Mouse (Mus musculus): ENCODE results near the gene Ccdc121. TPM values are rescaled to one million over a fixed set of nuclear protein-coding genes. Genes with fewer than 3 reads are reported as not detected.

The Ccdc121 gene
- polyA plus RNA-seq, 1 experiment from 2014 or later: not detected

GRCm38 (mm10) chr1:181503471-181503870 lies 7.8 kb downstream of the Ccdc121 start:
- Histone ChIP-seq H3K4me3 (no peak overlapping the region), H3K4me1 (0 out of 2 replicates have a peak, but pooled peaks cover 3% of the 10 kb centered on the region), H3K9ac (no peak overlapping the region), H3K36me3 (no peaks in the 10 kb centered on the region), H3K27me3 (no peaks in the 10 kb centered on the region), H3K4me2 (no peak overlapping the region), H3K9me3 (no peaks in the 10 kb centered on the region), H3K27ac (no peak overlapping the region)
- no peak for ATAC-seq (ENCODE audit: insufficient number of reproducible peaks, insufficient read depth, low FRiP score, low TSS enrichment, low read depth)
- WGBS: 91% methylated on average over 2 of the region's 2 CpGs

- no peaks in the 10 kb centered on the region for H3K9me3 ChIP-seq
- no peak overlapping the region for H3K4me3 ChIP-seq
- no peak overlapping the region for H3K9ac ChIP-seq
- no peak for ATAC-seq (ENCODE audit: insufficient number of reproducible peaks, insufficient read depth, low FRiP score, low TSS enrichment, low read depth)
- no peaks in the 10 kb centered on the region; the same call in 1 of the 2 replicates for H3K27me3 ChIP-seq
- WGBS: 83% methylated on average over 5 of the region's 5 CpGs
- no peak overlapping the region for H3K27ac ChIP-seq
- no peaks in the 10 kb centered on the region for H3K36me3 ChIP-seq
- H3K4me1 ChIP-seq: 0 out of 2 replicates have a peak, but pooled peaks cover 5% of the 10 kb centered on the region
- no peak overlapping the region for H3K4me2 ChIP-seq
Observed at GRCm38 (mm10) chr1:181484696-181485095, 26.6 kb downstream of the Ccdc121 start.

DNA sequence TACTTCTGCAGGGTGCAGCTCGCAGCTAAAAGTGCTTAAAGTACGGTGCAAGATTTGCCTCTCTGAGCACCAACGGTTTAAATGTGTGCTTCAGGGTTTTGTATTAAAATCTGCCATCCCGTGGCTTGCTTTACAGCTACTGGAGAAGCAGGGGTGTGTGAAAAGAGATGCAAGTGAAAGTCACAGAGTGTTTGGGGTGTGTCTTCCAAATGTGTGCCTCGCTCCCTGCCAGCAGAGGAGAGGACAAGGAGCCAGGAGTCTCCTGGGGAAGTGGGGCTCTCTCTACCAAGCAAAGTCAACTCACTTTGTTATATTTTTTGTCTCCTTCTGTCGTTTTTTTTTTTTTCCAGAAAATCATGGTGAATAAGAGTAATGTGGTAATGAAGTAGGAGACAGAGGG lies 34.7 kb downstream of the Ccdc121 start:
- Histone ChIP-seq H3K9me3 (peaks cover 3% of the 10 kb centered on the region), H3K4me3 (no peak overlapping the region), H3K27ac (no peak overlapping the region), H3K27me3 (no peaks in the 10 kb centered on the region), H3K36me3 (no peaks in the 10 kb centered on the region), H3K4me2 (no peak overlapping the region), H3K4me1 (no peaks in the 10 kb centered on the region), H3K9ac (no peak overlapping the region)
- ATAC-seq (ENCODE audit: insufficient number of reproducible peaks, insufficient read depth, low FRiP score, low TSS enrichment, low read depth): no peak
- 67% methylated on average over 6 of the region's 6 CpGs for WGBS

DNA sequence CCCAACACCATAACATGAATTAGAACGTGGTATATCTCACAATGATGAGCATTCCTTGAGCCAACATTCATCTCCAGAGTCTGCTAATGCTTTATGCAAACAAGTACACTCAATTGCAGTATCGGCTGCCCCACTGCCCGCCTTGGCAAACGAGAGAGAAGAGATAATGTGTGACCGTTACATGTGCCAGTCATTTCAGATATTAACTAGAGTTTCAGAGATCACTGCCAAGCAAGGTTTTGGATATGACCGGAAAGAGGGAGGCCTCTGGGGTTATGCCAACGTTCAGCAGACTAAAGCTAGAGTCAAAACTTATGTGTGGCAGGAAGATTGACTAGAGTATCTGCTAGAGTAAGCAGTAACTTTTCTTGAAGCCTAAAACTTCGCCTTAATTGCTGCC lies 35.1 kb downstream of the Ccdc121 start:
- no peaks in the 10 kb centered on the region for H3K36me3 ChIP-seq
- H3K9ac ChIP-seq: no peak overlapping the region

GRCm38 (mm10) chr1:181469415-181469814 lies 41.8 kb downstream of the Ccdc121 start:
- ATAC-seq (ENCODE audit: insufficient number of reproducible peaks, insufficient read depth, low FRiP score, low TSS enrichment, low read depth): no peak
- H3K9me3 ChIP-seq: peaks cover 11% of the 10 kb centered on the region
- 61% methylated on average over 8 of the region's 8 CpGs for WGBS
- no peaks in the 10 kb centered on the region for H3K36me3 ChIP-seq
- H3K4me1 ChIP-seq: peaks cover 13% of the 10 kb centered on the region
- H3K4me2 ChIP-seq: no peak overlapping the region
- no peak overlapping the region for H3K4me3 ChIP-seq
- H3K27ac ChIP-seq: no peak overlapping the region
- H3K27me3 ChIP-seq: no peaks in the 10 kb centered on the region
- H3K9ac ChIP-seq: no peak overlapping the region

More for the DNA sequence above, 35.1 kb downstream of the Ccdc121 start:
- 78% methylated on average over 8 of the region's 8 CpGs for WGBS
- Histone ChIP-seq H3K27me3 (no peaks in the 10 kb centered on the region), H3K27ac (no peak overlapping the region), H3K4me1 (no peaks in the 10 kb centered on the region), H3K9me3 (peaks cover 7% of the 10 kb centered on the region), H3K4me2 (no peak overlapping the region), H3K4me3 (no peak overlapping the region)
- no peak for ATAC-seq (ENCODE audit: insufficient number of reproducible peaks, insufficient read depth, low FRiP score, low TSS enrichment, low read depth)

- H3K27ac ChIP-seq: no peak overlapping the region
- WGBS: 85% methylated on average over 6 of the region's 6 CpGs
- H3K4me2 ChIP-seq: no peak overlapping the region
Observed at GRCm38 (mm10) chr1:181467321-181467670, 44.0 kb downstream of the Ccdc121 start.

GRCm38 (mm10) chr1:181466601-181467320 lies 44.5 kb downstream of the Ccdc121 start:
- H3K27ac ChIP-seq: no peak overlapping the region
- 74% methylated on average over 17 of the region's 17 CpGs for WGBS
- H3K9ac ChIP-seq: no peak overlapping the region
- no peak overlapping the region for H3K4me2 ChIP-seq
- no peak overlapping the region for H3K4me3 ChIP-seq
- ATAC-seq (ENCODE audit: insufficient number of reproducible peaks, insufficient read depth, low FRiP score, low TSS enrichment, low read depth): no peak
- peaks cover 10% of the 10 kb centered on the region for H3K9me3 ChIP-seq
- H3K4me1 ChIP-seq: peaks cover 19% of the 10 kb centered on the region
- no peaks in the 10 kb centered on the region for H3K27me3 ChIP-seq
- H3K36me3 ChIP-seq: no peaks in the 10 kb centered on the region

More at GRCm38 (mm10) chr1:181467321-181467670, 44.0 kb downstream of the Ccdc121 start:
- no peak overlapping the region for H3K9ac ChIP-seq
- no peaks in the 10 kb centered on the region for H3K36me3 ChIP-seq
- no peak overlapping the region for H3K4me3 ChIP-seq
- ATAC-seq (ENCODE audit: insufficient number of reproducible peaks, insufficient read depth, low FRiP score, low TSS enrichment, low read depth): no peak
- peaks cover 13% of the 10 kb centered on the region for H3K4me1 ChIP-seq
- no peaks in the 10 kb centered on the region for H3K27me3 ChIP-seq
- H3K9me3 ChIP-seq: peaks cover 11% of the 10 kb centered on the region

DNA sequence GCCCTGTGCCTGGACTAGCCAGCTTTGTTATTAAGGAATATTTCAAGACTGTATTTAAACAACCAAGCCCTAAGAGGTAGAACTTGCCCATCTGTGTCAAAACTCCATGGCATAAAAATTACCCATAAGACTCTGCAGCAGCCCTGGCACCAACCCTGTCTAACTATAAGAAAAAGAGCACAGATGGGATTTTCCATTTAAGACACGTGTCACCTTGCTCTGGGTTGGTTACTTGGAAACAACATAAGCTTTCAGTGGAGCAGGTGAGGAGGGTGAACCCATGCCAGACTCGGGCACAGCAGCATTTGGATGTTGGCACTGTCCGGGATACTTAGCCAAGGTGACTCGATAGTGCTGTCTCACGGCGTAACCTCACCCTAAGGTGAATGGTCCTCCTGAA lies 45.2 kb downstream of the Ccdc121 start:
- 87% methylated on average over 6 of the region's 6 CpGs for WGBS
- H3K4me2 ChIP-seq: no peak overlapping the region
- no peaks in the 10 kb centered on the region for H3K36me3 ChIP-seq
- no peak for ATAC-seq (ENCODE audit: insufficient number of reproducible peaks, insufficient read depth, low FRiP score, low TSS enrichment, low read depth)
- H3K4me3 ChIP-seq: no peak overlapping the region
- H3K27me3 ChIP-seq: no peaks in the 10 kb centered on the region
- peaks cover 3% of the 10 kb centered on the region; the same call in 1 of the 2 replicates for H3K9me3 ChIP-seq
- no peak overlapping the region for H3K9ac ChIP-seq
- H3K4me1 ChIP-seq: peaks cover 24% of the 10 kb centered on the region
- H3K27ac ChIP-seq: no peak overlapping the region

DNA sequence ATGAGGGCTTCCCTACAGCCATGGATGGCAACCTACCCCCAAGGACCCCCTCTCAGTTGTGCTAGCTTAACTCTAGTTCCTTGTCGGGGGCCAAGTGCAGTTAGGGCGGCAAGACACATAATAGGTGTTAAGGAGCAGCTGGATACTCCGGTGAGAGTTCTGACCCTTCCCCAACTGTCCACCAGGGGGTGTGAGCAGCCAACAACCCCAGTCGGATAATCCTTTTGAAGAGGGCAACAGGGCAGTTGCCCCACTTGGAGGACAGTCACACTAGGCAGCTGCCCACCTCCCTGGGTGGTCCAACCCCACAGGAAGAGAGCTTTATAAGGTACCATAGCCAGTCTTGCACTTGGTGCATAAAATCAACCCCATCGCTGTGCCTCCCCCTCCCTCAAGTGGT lies 46.2 kb downstream of the Ccdc121 start:
- peaks cover 24% of the 10 kb centered on the region for H3K4me1 ChIP-seq
- no peak overlapping the region for H3K4me3 ChIP-seq
- H3K27me3 ChIP-seq: no peaks in the 10 kb centered on the region
- no peaks in the 10 kb centered on the region for H3K9me3 ChIP-seq
- no peak overlapping the region for H3K4me2 ChIP-seq
- WGBS: 53% methylated on average over 5 of the region's 5 CpGs
- ATAC-seq (ENCODE audit: insufficient number of reproducible peaks, insufficient read depth, low FRiP score, low TSS enrichment, low read depth): no peak
- H3K9ac ChIP-seq: no peak overlapping the region
- no peak overlapping the region for H3K27ac ChIP-seq
- no peaks in the 10 kb centered on the region for H3K36me3 ChIP-seq

DNA sequence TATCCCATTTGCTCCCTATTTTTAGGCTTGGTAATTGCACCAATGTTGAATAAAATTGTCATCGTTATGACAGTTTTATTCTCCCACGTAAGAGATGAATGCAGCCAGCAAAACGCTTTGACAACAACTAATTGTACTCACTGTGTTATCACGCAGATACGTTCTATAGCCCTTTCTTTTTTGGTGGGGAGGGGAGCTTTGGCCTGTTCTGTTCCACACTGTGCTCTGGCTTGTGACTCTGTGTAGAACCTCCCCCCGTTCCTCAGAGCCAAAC lies 48.4 kb downstream of the Ccdc121 start:
- no peak overlapping the region for H3K9ac ChIP-seq
- 77% methylated on average over 6 of the region's 6 CpGs for WGBS
- ATAC-seq (ENCODE audit: insufficient number of reproducible peaks, insufficient read depth, low FRiP score, low TSS enrichment, low read depth): no peak

DNA sequence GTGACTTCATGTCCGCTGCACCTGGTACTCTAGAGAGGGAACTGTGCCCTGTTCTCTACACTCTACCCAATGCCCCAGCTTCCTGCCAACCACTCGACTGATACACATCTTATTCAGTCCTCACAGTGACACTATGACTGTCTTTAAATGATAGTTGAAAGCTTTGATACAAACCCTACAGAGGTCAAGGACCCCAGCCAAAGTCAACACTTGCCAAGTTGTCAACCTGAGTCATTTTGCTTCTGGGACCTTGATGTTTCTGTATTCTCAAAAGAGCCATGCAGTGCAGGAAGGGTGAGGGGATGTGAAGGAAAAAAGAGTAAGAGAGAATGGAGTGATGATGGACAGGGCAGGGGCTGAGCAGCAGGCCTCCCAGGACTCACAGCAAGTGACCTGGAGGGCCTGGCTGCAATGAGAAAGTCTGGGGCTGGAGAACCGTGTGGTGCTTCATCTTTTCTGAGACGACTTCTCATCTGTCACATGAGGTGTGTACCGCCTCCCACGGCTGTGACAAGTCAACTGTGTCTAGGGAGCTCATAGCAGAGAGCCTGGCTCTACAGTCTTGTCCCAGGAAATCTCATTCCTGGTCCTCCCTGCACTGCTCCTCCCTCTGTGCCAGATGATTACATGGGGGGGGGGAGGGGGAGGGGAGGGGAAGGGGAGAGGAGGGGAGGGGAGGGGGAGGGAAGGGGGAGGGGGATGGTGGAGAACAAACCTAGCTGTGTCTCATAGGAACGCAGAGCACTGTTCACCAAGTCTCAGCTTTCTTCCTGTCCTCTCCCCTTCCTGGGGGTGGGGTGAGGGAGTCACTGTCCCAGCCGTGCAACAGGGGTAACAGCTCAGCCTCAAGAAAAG lies 49.0 kb downstream of the Ccdc121 start:
- WGBS: 57% methylated on average over 8 of the region's 8 CpGs
- Histone ChIP-seq H3K9me3 (no peaks in the 10 kb centered on the region), H3K36me3 (no peaks in the 10 kb centered on the region), H3K9ac (no peak overlapping the region), H3K27ac (0 out of 2 replicates have a peak overlapping the region, but pooled peaks have one; percentile 22), H3K27me3 (no peaks in the 10 kb centered on the region), H3K4me3 (no peak overlapping the region), H3K4me2 (no peak overlapping the region), H3K4me1 (peaks cover 24% of the 10 kb centered on the region)
- no peak for ATAC-seq (ENCODE audit: insufficient number of reproducible peaks, insufficient read depth, low FRiP score, low TSS enrichment, low read depth)

More for the DNA sequence above, 48.4 kb downstream of the Ccdc121 start:
- Histone ChIP-seq H3K9me3 (no peaks in the 10 kb centered on the region), H3K4me1 (peaks cover 24% of the 10 kb centered on the region), H3K27ac (no peak overlapping the region), H3K36me3 (no peaks in the 10 kb centered on the region), H3K4me3 (no peak overlapping the region), H3K27me3 (no peaks in the 10 kb centered on the region), H3K4me2 (no peak overlapping the region)

DNA sequence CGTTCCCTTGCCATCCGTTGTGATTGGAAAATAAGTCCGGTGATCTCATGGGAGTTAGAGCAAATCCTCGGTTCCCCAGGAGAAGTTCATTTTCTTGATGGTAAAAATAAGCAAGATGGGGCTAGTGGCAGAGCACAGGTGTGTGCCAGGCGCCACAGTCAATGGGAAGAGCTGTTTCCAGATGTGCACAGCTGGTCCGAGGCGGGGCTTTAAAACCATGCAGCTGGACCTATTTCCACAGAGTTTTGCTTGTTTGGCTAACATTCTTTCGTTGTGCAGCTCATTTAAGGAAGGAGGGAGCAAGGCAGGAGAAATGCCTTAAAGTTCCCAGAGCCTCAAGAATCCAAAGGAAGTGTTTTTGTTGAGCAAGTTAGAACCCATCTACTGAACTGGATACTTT lies 49.8 kb downstream of the Ccdc121 start:
- 63% methylated on average over 8 of the region's 8 CpGs for WGBS
- Histone ChIP-seq H3K4me3 (no peak overlapping the region), H3K4me2 (no peak overlapping the region), H3K36me3 (no peaks in the 10 kb centered on the region), H3K27ac (0 out of 2 replicates have a peak overlapping the region, but pooled peaks have one; percentile 22), H3K9me3 (no peaks in the 10 kb centered on the region), H3K27me3 (no peaks in the 10 kb centered on the region), H3K9ac (no peak overlapping the region), H3K4me1 (peaks cover 18% of the 10 kb centered on the region)
- no peak for ATAC-seq (ENCODE audit: insufficient number of reproducible peaks, insufficient read depth, low FRiP score, low TSS enrichment, low read depth)
